8 mouse cellular contexts compared by ENCODE assay signal in genomic region chr13:73846589-73847464, GRCm38 (mm10). TPM values are rescaled to one million over a fixed set of nuclear protein-coding genes. Genes with fewer than 3 reads are reported as not detected.
DNase-seq lines count a peak whose midpoint lies in the region; ATAC-seq and TF ChIP-seq lines count a peak whose summit lies in the region.

No protein-coding gene starts in this region.

- peaks cover 19% of the 10 kb centered on the region for H3K27me3 ChIP-seq in hindbrain, embryonic 14.5 days (ENCODE audit: control insufficient read depth, insufficient read depth, low read length)
- peaks cover 19% of the 10 kb centered on the region for H3K27me3 ChIP-seq in lung, embryonic 16.5 days (ENCODE audit: control insufficient read depth, insufficient read depth, low read depth, low read length)
- no peaks in the 10 kb centered on the region for H3K27me3 ChIP-seq in stomach, postnatal 0 days (ENCODE audit: control insufficient read depth, insufficient read depth, low read length)

- TF ChIP-seq EP300 in stomach, postnatal 0 days (optimal IDR thresholded peaks at IDR 0.05): no peak

- peak; percentile 76 for ATAC-seq in hindbrain, embryonic 14.5 days (ENCODE audit: low FRiP score)
- peak; percentile 59 for ATAC-seq in lung, embryonic 16.5 days (ENCODE audit: low read depth)
- ATAC-seq in stomach, postnatal 0 days (ENCODE audit: low FRiP score, low TSS enrichment): peak; percentile 40; the same call in 1 of the 2 replicates

- peak; percentile 46 for DNase-seq in adrenal gland, postnatal 10 days
- DNase-seq in adrenal gland, postnatal 4 days (ENCODE audit: low spot score in 2 of 2): no peak
- peak; percentile 35 for DNase-seq in urinary bladder, postnatal 14 days (ENCODE audit: low spot score)
- no peak for DNase-seq in urinary bladder, postnatal 10 days (ENCODE audit: low spot score)
- DNase-seq in hindbrain, embryonic 14.5 days (ENCODE audit: low spot score): no peak
- no peak for DNase-seq in stomach, postnatal 0 days (ENCODE audit: low spot score)
- no peak for DNase-seq in right cerebral cortex, postnatal 14 days

- peak overlapping the region; percentile 65 for H3K9ac ChIP-seq in hindbrain, embryonic 14.5 days
- peak overlapping the region; percentile 70 for H3K9ac ChIP-seq in lung, embryonic 16.5 days (ENCODE audit: low read length)
- H3K9ac ChIP-seq in stomach, postnatal 0 days (ENCODE audit: low read length): peak overlapping the region; percentile 63

- H3K4me2 ChIP-seq in hindbrain, embryonic 14.5 days (replicated peaks): peak overlapping the region; percentile 67
- peak overlapping the region; percentile 93 for H3K4me2 ChIP-seq in lung, embryonic 16.5 days (ENCODE audit: low read depth, low read length)
- peak overlapping the region; percentile 83 for H3K4me2 ChIP-seq in stomach, postnatal 0 days (replicated peaks; ENCODE audit: low read depth)

- no peaks in the 10 kb centered on the region for H3K36me3 ChIP-seq in hindbrain, embryonic 14.5 days (replicated peaks; ENCODE audit: control insufficient read depth, insufficient read depth)
- no peaks in the 10 kb centered on the region for H3K36me3 ChIP-seq in lung, embryonic 16.5 days (ENCODE audit: control insufficient read depth, insufficient read depth, low read length)
- H3K36me3 ChIP-seq in stomach, postnatal 0 days (ENCODE audit: control insufficient read depth, insufficient read depth, low read length): no peaks in the 10 kb centered on the region

- TF ChIP-seq CTCF in stomach, postnatal 0 days (IDR thresholded peaks at IDR 0.05; ENCODE audit: low read depth): no peak

- H3K4me1 ChIP-seq in hindbrain, embryonic 14.5 days (replicated peaks; ENCODE audit: control insufficient read depth, insufficient read depth, low read length): no peaks in the 10 kb centered on the region
- H3K4me1 ChIP-seq in lung, embryonic 16.5 days (replicated peaks; ENCODE audit: control insufficient read depth, insufficient read depth, low read length): no peaks in the 10 kb centered on the region; the same call in none of the 2 replicates
- H3K4me1 ChIP-seq in stomach, postnatal 0 days (replicated peaks; ENCODE audit: control insufficient read depth, insufficient read depth): no peaks in the 10 kb centered on the region

- H3K4me3 ChIP-seq in hindbrain, embryonic 14.5 days (replicated peaks; ENCODE audit: low read length): peak overlapping the region; percentile 54
- peak overlapping the region; percentile 60 for H3K4me3 ChIP-seq in lung, embryonic 16.5 days (ENCODE audit: low read length)
- peak overlapping the region; percentile 64 for H3K4me3 ChIP-seq in stomach, postnatal 0 days (ENCODE audit: low read depth, low read length)

- 2% methylated on average over 63 of the region's 65 CpGs for WGBS in hindbrain, embryonic 14.5 days
- under 1% methylated on average over 63 of the region's 65 CpGs for WGBS in lung, embryonic 16.5 days
- WGBS in stomach, postnatal 0 days: under 1% methylated on average over 63 of the region's 65 CpGs

- H3K9me3 ChIP-seq in hindbrain, embryonic 14.5 days (ENCODE audit: control insufficient read depth, low read length): no peaks in the 10 kb centered on the region
- no peaks in the 10 kb centered on the region for H3K9me3 ChIP-seq in lung, embryonic 16.5 days (ENCODE audit: control insufficient read depth, low read length)
- H3K9me3 ChIP-seq in stomach, postnatal 0 days (ENCODE audit: control insufficient read depth, low read length): no peaks in the 10 kb centered on the region

- H3K27ac ChIP-seq in hindbrain, embryonic 14.5 days: no peak overlapping the region
- H3K27ac ChIP-seq in lung, embryonic 16.5 days (ENCODE audit: low read length): no peak overlapping the region
- no peak overlapping the region for H3K27ac ChIP-seq in stomach, postnatal 0 days (replicated peaks)

RNA-seq across cellular contexts. Expression of gene Nkd2, which starts 0.6 kb away (rescaled TPM):
- 1 to 10 TPM; 2.8 to 3.0 TPM for total RNA-seq in adrenal gland, postnatal 10 days (2021)
- total RNA-seq in adrenal gland, postnatal 4 days (2021): 1 to 10 TPM; 5.0 to 5.6 TPM
- polyA plus RNA-seq in hindbrain, embryonic 14.5 days (2014; fragmentation: Nextera tagmentation; extraction: Ambion mirVana): 13.2 and 13.3 TPM in 2 replicates
- polyA plus RNA-seq in lung, embryonic 16.5 days (2015; fragmentation: Nextera tagmentation; extraction: Ambion mirVana): 4.7 and 4.8 TPM in 2 replicates
- polyA plus RNA-seq in stomach, postnatal 0 days (2015; fragmentation: Nextera tagmentation; extraction: Ambion mirVana): 4.5 and 4.7 TPM in 2 replicates

Comparison
In these comparisons a context has a peak if more than half of its experiments do, and no peak if none do; other contexts are left out.
1. DNase-seq: peak in adrenal gland, postnatal 10 days (single experiment) and urinary bladder, postnatal 14 days (single experiment); none in adrenal gland, postnatal 4 days (0 of 2), urinary bladder, postnatal 10 days (single experiment), hindbrain, embryonic 14.5 days (single experiment), stomach, postnatal 0 days (single experiment) and right cerebral cortex, postnatal 14 days (single experiment).
2. Peak in every context shown above with its lines, with median percentiles within 50 percentile points of each other: ATAC-seq, H3K4me2 ChIP-seq, H3K4me3 ChIP-seq and H3K9ac ChIP-seq.